Mouse (Mus musculus) ES-Bruce4 (cell line): ENCODE results near the gene Mdh1b.

Experiments used
- CTCF ChIP-seq: IDR thresholded peaks from one replicate; pipeline ENCODE4 v1.8.1; 2011; ENCODE audit warnings: low read depth, low read length
- EP300 ChIP-seq: IDR thresholded peaks from 2 replicates; pipeline ENCODE4 v1.6.1; 2011; ENCODE audit warnings: low read depth, low read length; ENCODE audit not compliant: insufficient read depth

DNA sequence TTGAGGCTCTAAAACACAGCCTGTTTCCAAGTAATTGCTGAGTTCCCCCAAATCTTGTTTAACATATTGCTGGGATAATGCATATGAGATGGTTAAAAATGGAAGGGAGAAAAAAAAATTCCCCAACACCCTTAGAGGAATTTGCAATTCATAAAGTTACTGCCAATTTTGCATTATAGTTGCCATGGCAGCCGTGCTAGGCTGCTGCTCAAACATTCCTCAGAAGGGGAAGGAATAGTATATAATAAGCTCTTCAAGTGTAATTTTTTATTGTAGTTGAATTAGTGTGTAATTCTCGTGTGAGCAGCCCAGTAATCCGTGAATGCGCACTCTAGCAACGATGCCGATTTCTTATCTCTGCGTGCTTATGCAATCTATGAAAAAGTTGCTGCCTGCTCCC is 40.2 kb upstream of the Mdh1b start:
- no peak for TF ChIP-seq CTCF
- no peak for TF ChIP-seq EP300
